Comparison of ENCODE assay signal across 8 mouse cellular contexts in the genomic region with DNA sequence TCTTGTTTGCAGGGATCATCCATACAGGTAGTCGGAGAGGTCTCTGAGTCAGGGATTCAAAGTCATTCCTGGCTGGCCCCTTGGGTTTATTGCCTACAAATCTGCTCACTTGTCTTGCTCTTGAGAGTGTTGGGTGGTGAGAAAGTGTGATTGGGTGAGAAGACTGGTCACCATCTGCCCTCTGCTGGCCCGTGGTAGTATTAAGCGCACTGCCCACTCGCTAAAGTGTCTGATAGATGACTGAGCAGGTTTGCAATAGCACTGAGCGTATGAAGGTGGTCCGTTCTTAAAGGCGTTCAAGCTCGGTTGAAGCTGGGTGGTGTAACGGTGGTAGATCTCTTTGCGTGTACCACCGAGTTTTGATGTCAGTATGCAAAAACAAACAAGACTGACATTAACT. TPM values are rescaled to one million over a fixed set of nuclear protein-coding genes. Genes with fewer than 3 reads are reported as not detected.
DNase-seq lines count a peak whose midpoint lies in the region; ATAC-seq and TF ChIP-seq lines count a peak whose summit lies in the region.

No protein-coding gene starts in this region.

- H3K27me3 ChIP-seq in heart, embryonic 13.5 days (replicated peaks) = peaks cover 16% of the 10 kb centered on the region
- no peaks in the 10 kb centered on the region for H3K27me3 ChIP-seq in kidney, postnatal 0 days (ENCODE audit: insufficient read depth, low read length)
- H3K27me3 ChIP-seq in liver, adult 2 months (ENCODE audit: control insufficient read depth, insufficient read depth, low read length) = no peaks in the 10 kb centered on the region
- no peaks in the 10 kb centered on the region for H3K27me3 ChIP-seq in stomach, embryonic 14.5 days (ENCODE audit: control insufficient read depth, insufficient read depth, low read length)

- no peak overlapping the region for H3K27ac ChIP-seq in brown adipose tissue, adult 24 weeks (replicated peaks; ENCODE audit: low read depth, low read length)
- no peak overlapping the region for H3K27ac ChIP-seq in heart, embryonic 13.5 days (replicated peaks)
- peak overlapping the region; percentile 52; the same call in 1 of the 2 replicates for H3K27ac ChIP-seq in kidney, postnatal 0 days
- no peak overlapping the region; the same call in 1 of the 2 replicates for H3K27ac ChIP-seq in liver, adult 2 months (replicated peaks; ENCODE audit: insufficient read depth, low read depth, low read length)
- H3K27ac ChIP-seq in stomach, embryonic 14.5 days (ENCODE audit: low read length) = no peak overlapping the region

- DNase-seq in CD4-positive helper T cell, adult 2 months (ENCODE audit: low read depth, low spot score) = peak; percentile 68
- peak; percentile 94 for DNase-seq in kidney, postnatal 0 days (ENCODE audit: low spot score)
- peak; percentile 70 for DNase-seq in liver, adult 2 months (ENCODE audit: extremely low read depth, low read depth, low spot score)
- peak; percentile 59 to 70 for DNase-seq in natural killer cell, adult 2 months (ENCODE audit: low spot score in 2 of 2)

- peak overlapping the region; percentile 86 for H3K4me2 ChIP-seq in heart, embryonic 13.5 days
- peak overlapping the region; percentile 72 for H3K4me2 ChIP-seq in kidney, postnatal 0 days (ENCODE audit: low read length)
- H3K4me2 ChIP-seq in stomach, embryonic 14.5 days (replicated peaks; ENCODE audit: low read depth, low read length) = peak overlapping the region; percentile 95

- H3K36me3 ChIP-seq in heart, embryonic 13.5 days = no peaks in the 10 kb centered on the region
- H3K36me3 ChIP-seq in kidney, postnatal 0 days (ENCODE audit: insufficient read depth, low read length) = no peaks in the 10 kb centered on the region
- H3K36me3 ChIP-seq in liver, adult 2 months (ENCODE audit: control insufficient read depth, insufficient read depth, low read length) = no peaks in the 10 kb centered on the region
- no peaks in the 10 kb centered on the region for H3K36me3 ChIP-seq in stomach, embryonic 14.5 days (ENCODE audit: control insufficient read depth, insufficient read depth, low read length)

- no peaks in the 10 kb centered on the region for H3K9me3 ChIP-seq in heart, embryonic 13.5 days
- no peaks in the 10 kb centered on the region for H3K9me3 ChIP-seq in kidney, postnatal 0 days (replicated peaks; ENCODE audit: low read length)
- no peaks in the 10 kb centered on the region for H3K9me3 ChIP-seq in stomach, embryonic 14.5 days (ENCODE audit: control insufficient read depth, low read depth, low read length)

- H3K4me1 ChIP-seq in brown adipose tissue, adult 24 weeks (ENCODE audit: control insufficient read depth, insufficient read depth, insufficient read length, low read length) = peaks cover 21% of the 10 kb centered on the region
- peaks cover 10% of the 10 kb centered on the region for H3K4me1 ChIP-seq in heart, embryonic 13.5 days
- no peaks in the 10 kb centered on the region for H3K4me1 ChIP-seq in kidney, postnatal 0 days (replicated peaks; ENCODE audit: insufficient read depth, low read length)
- no peaks in the 10 kb centered on the region for H3K4me1 ChIP-seq in liver, adult 2 months (ENCODE audit: control insufficient read depth, insufficient read depth, low read length)
- no peaks in the 10 kb centered on the region for H3K4me1 ChIP-seq in stomach, embryonic 14.5 days (ENCODE audit: control insufficient read depth, insufficient read depth, low read length)

- peak; percentile 98 for TF ChIP-seq CTCF in kidney, postnatal 0 days (IDR thresholded peaks at IDR 0.05; ENCODE audit: low read depth)
- TF ChIP-seq CTCF in liver, adult 2 months (IDR thresholded peaks at IDR 0.05; ENCODE audit: low read depth, low read length) = peak; percentile 91

- no peaks in the 10 kb centered on the region for H3K79me2 ChIP-seq in liver, adult 2 months (ENCODE audit: control insufficient read depth, insufficient read depth, low read length)

- ATAC-seq in erythroid progenitor cell, adult 5-6 weeks (replicated peaks; ENCODE audit: low FRiP score, poor library complexity, severe bottlenecking) = peak; percentile 75
- ATAC-seq in heart, embryonic 13.5 days (ENCODE audit: extremely low read depth, insufficient number of reproducible peaks, low FRiP score, low TSS enrichment) = peak; percentile 52; the same call in 1 of the 2 replicates
- peak; percentile 80 for ATAC-seq in kidney, postnatal 0 days (replicated peaks; ENCODE audit: low FRiP score, low read depth)
- ATAC-seq in stomach, embryonic 14.5 days (ENCODE audit: insufficient number of reproducible peaks, insufficient read depth, low FRiP score, low read depth) = peak; percentile 82

- peak overlapping the region; percentile 40 for H3K4me3 ChIP-seq in brown adipose tissue, adult 24 weeks (ENCODE audit: insufficient read depth, low read depth, low read length)
- H3K4me3 ChIP-seq in heart, embryonic 13.5 days = peak overlapping the region; percentile 56
- H3K4me3 ChIP-seq in kidney, postnatal 0 days (replicated peaks; ENCODE audit: low read depth, low read length) = peak overlapping the region; percentile 34
- peak overlapping the region; percentile 55; the same call in 1 of the 2 replicates for H3K4me3 ChIP-seq in liver, adult 2 months (ENCODE audit: insufficient read depth, low read depth, low read length)
- H3K4me3 ChIP-seq in stomach, embryonic 14.5 days (ENCODE audit: low read depth, low read length) = peak overlapping the region; percentile 45

- 3% methylated on average over 11 of the region's 11 CpGs for WGBS in heart, embryonic 13.5 days
- WGBS in kidney, postnatal 0 days = 1% methylated on average over 11 of the region's 11 CpGs
- 2% methylated on average over 11 of the region's 11 CpGs for WGBS in liver, adult 2 months
- whole genome bisulfite sequencing in stomach, embryonic 14.5 days = 3% methylated on average over 11 of the region's 11 CpGs

- no peak for TF ChIP-seq POLR2A in liver, adult 2 months (IDR thresholded peaks at IDR 0.05; ENCODE audit: extremely low read depth, insufficient read depth, low read length)

- H3K9ac ChIP-seq in heart, embryonic 13.5 days = peak overlapping the region; percentile 69
- H3K9ac ChIP-seq in kidney, postnatal 0 days (ENCODE audit: low read depth, low read length) = no peak overlapping the region
- peak overlapping the region; percentile 43 for H3K9ac ChIP-seq in liver, adult 2 months (ENCODE audit: low read depth, low read length)
- H3K9ac ChIP-seq in stomach, embryonic 14.5 days (replicated peaks; ENCODE audit: low read depth, low read length) = no peak overlapping the region

RNA-seq across cellular contexts. Expression of a gene that starts 6.8 kb away (rescaled TPM):
- 0.71 and 3.0 TPM in 2 replicates for polyA plus RNA-seq in brown adipose tissue, adult 24 weeks (2012; ENCODE audit: insufficient read depth, insufficient read length, missing spikeins)
- total RNA-seq in erythroid progenitor cell, adult 5-6 weeks (2015; ENCODE audit: low replicate concordance) = not detected in 2 replicates
- not detected in 2 replicates for total RNA-seq in erythroid progenitor cell, adult 5-6 weeks (2017; ENCODE audit: low replicate concordance)
- polyA plus RNA-seq in heart, embryonic 13.5 days (2015; fragmentation: Nextera tagmentation; extraction: Ambion mirVana) = 1.4 and 1.6 TPM in 2 replicates
- 4.1 and 4.2 TPM in 2 replicates for polyA plus RNA-seq in kidney, postnatal 0 days (2015; fragmentation: Nextera tagmentation; extraction: Ambion mirVana)
- total RNA-seq in liver, adult 2 months (2014; rRNA removed) = 2.8 and 4.0 TPM in 2 replicates
- polyA plus RNA-seq in liver, adult 2 months (2012; rRNA removed) = 2.7 and 3.6 TPM in 2 replicates
- 2.6 and 2.8 TPM in 2 replicates for polyA plus RNA-seq in stomach, embryonic 14.5 days (2014; fragmentation: Nextera tagmentation; extraction: Ambion mirVana)

RNA-seq across cellular contexts. Expression of a gene that starts 14.5 kb away (rescaled TPM):
- 10.3 and 11.0 TPM in 2 replicates for polyA plus RNA-seq in brown adipose tissue, adult 24 weeks (2012; ENCODE audit: insufficient read depth, insufficient read length, missing spikeins)
- total RNA-seq in erythroid progenitor cell, adult 5-6 weeks (2015; ENCODE audit: low replicate concordance) = 2.1 and 5.8 TPM in 2 replicates
- 2.1 and 7.3 TPM in 2 replicates for total RNA-seq in erythroid progenitor cell, adult 5-6 weeks (2017; ENCODE audit: low replicate concordance)
- polyA plus RNA-seq in heart, embryonic 13.5 days (2015; fragmentation: Nextera tagmentation; extraction: Ambion mirVana) = 6.8 TPM in 2 replicates
- polyA plus RNA-seq in kidney, postnatal 0 days (2015; fragmentation: Nextera tagmentation; extraction: Ambion mirVana) = 12.6 and 12.7 TPM in 2 replicates
- total RNA-seq in liver, adult 2 months (2014; rRNA removed) = 33.5 and 45.3 TPM in 2 replicates
- polyA plus RNA-seq in liver, adult 2 months (2012; rRNA removed) = 11.9 and 12.3 TPM in 2 replicates
- polyA plus RNA-seq in stomach, embryonic 14.5 days (2014; fragmentation: Nextera tagmentation; extraction: Ambion mirVana) = 9.8 and 10.5 TPM in 2 replicates

RNA-seq across cellular contexts. Expression of a gene that starts 24.8 kb away (rescaled TPM):
- polyA plus RNA-seq in brown adipose tissue, adult 24 weeks (2012; ENCODE audit: insufficient read depth, insufficient read length, missing spikeins) = not detected in 2 replicates
- not detected in 2 replicates for total RNA-seq in erythroid progenitor cell, adult 5-6 weeks (2015; ENCODE audit: low replicate concordance)
- total RNA-seq in erythroid progenitor cell, adult 5-6 weeks (2017; ENCODE audit: low replicate concordance) = not detected in 2 replicates
- 3.8 and 3.9 TPM in 2 replicates for polyA plus RNA-seq in heart, embryonic 13.5 days (2015; fragmentation: Nextera tagmentation; extraction: Ambion mirVana)
- 1.5 and 1.7 TPM in 2 replicates for polyA plus RNA-seq in kidney, postnatal 0 days (2015; fragmentation: Nextera tagmentation; extraction: Ambion mirVana)
- not detected in 2 replicates for total RNA-seq in liver, adult 2 months (2014; rRNA removed)
- polyA plus RNA-seq in liver, adult 2 months (2012; rRNA removed) = 0.02 TPM in 1 of 2 replicates, not detected in the other
- polyA plus RNA-seq in stomach, embryonic 14.5 days (2014; fragmentation: Nextera tagmentation; extraction: Ambion mirVana) = 23.2 and 25.8 TPM in 2 replicates

Comparison
In these comparisons a context has a peak if more than half of its experiments do, and no peak if none do; other contexts are left out.
1. H3K9ac ChIP-seq: peak in heart, embryonic 13.5 days (single experiment) and liver, adult 2 months (single experiment); none in kidney, postnatal 0 days (single experiment) and stomach, embryonic 14.5 days (single experiment).
2. Peak in every context shown above with its lines, with median percentiles within 50 percentile points of each other: DNase-seq, H3K4me3 ChIP-seq, ATAC-seq and H3K4me2 ChIP-seq.